Mouse (Mus musculus): ENCODE data around the gene Maats1.

- TF ChIP-seq POLR2A (IDR thresholded peaks at IDR 0.05; ENCODE audit: insufficient read depth, low read depth, low read length) (no peak), CTCF (IDR thresholded peaks at IDR 0.05) (no peak), EP300 (IDR thresholded peaks at IDR 0.05; ENCODE audit: insufficient read depth, low read depth, low read length) (no peak)
Measured at GRCm38 (mm10) chr16:38294685-38295348, 47.1 kb downstream of the Maats1 start, which contains the start of gene Nr1i2.
